Mouse (Mus musculus): ENCODE data around the gene Olfr487. TPM values are rescaled to one million over a fixed set of nuclear protein-coding genes. Genes with fewer than 3 reads are reported as not detected.

The Olfr487 gene
- not detected in 2 replicates for polyA plus RNA-seq (2012; rRNA removed; ENCODE audit: low replicate concordance)

GRCm38 (mm10) chr7:108214536-108214935, at the start of gene Olfr487:
Gene Olfr487 (minus strand): TSS chr7:108214636.

GRCm38 (mm10) chr7:108258247-108258646, 43.8 kb upstream of the Olfr487 start, which contains the start of gene Olfr488:
Gene Olfr488 (minus strand): TSS chr7:108258347.

GRCm38 (mm10) chr7:108172642-108173041, 41.8 kb downstream of the Olfr487 start, which contains the start of gene Olfr486:
Gene Olfr486 (minus strand): TSS chr7:108172742.

GRCm38 (mm10) chr7:108159771-108160170, 54.7 kb downstream of the Olfr487 start, which contains the start of gene Olfr485:
Gene Olfr485 (minus strand): TSS chr7:108159871.

Other genes starting within 250 kb of the Olfr487 start
- gene Olfr476, start 249.8 kb downstream of the Olfr487 start, polyA plus RNA-seq (2012; rRNA removed; ENCODE audit: low replicate concordance): not detected in 2 replicates
- not detected in 2 replicates for gene Olfr477, start 227.9 kb downstream of the Olfr487 start, polyA plus RNA-seq (2012; rRNA removed; ENCODE audit: low replicate concordance)
- gene Olfr478, start 180.6 kb downstream of the Olfr487 start, polyA plus RNA-seq (2012; rRNA removed; ENCODE audit: low replicate concordance): not detected in 2 replicates
- not detected in 2 replicates for gene Olfr479, start 163.9 kb downstream of the Olfr487 start, polyA plus RNA-seq (2012; rRNA removed; ENCODE audit: low replicate concordance)
- gene Olfr480, start 147.3 kb downstream of the Olfr487 start, polyA plus RNA-seq (2012; rRNA removed; ENCODE audit: low replicate concordance): not detected in 2 replicates
- gene Olfr481, start 134.8 kb downstream of the Olfr487 start, polyA plus RNA-seq (2012; rRNA removed; ENCODE audit: low replicate concordance): not detected in 2 replicates
- gene Olfr482, start 117.0 kb downstream of the Olfr487 start, polyA plus RNA-seq (2012; rRNA removed; ENCODE audit: low replicate concordance): not detected in 2 replicates
- gene Olfr483, start 113.8 kb downstream of the Olfr487 start, polyA plus RNA-seq (2012; rRNA removed; ENCODE audit: low replicate concordance): not detected in 2 replicates
- not detected in 2 replicates for gene Olfr484, start 87.2 kb downstream of the Olfr487 start, polyA plus RNA-seq (2012; rRNA removed; ENCODE audit: low replicate concordance)
- gene Olfr485, start 54.8 kb downstream of the Olfr487 start, polyA plus RNA-seq (2012; rRNA removed; ENCODE audit: low replicate concordance): not detected in 2 replicates
- gene Olfr486, start 41.9 kb downstream of the Olfr487 start, polyA plus RNA-seq (2012; rRNA removed; ENCODE audit: low replicate concordance): not detected in 2 replicates
- not detected in 2 replicates for gene Olfr488, start 43.7 kb upstream of the Olfr487 start, polyA plus RNA-seq (2012; rRNA removed; ENCODE audit: low replicate concordance)
- not detected in 2 replicates for gene Olfr490, start 74.3 kb upstream of the Olfr487 start, polyA plus RNA-seq (2012; rRNA removed; ENCODE audit: low replicate concordance)
- not detected in 2 replicates for gene Olfr491, start 98.8 kb upstream of the Olfr487 start, polyA plus RNA-seq (2012; rRNA removed; ENCODE audit: low replicate concordance)
- not detected in 2 replicates for gene Olfr492, start 109.0 kb upstream of the Olfr487 start, polyA plus RNA-seq (2012; rRNA removed; ENCODE audit: low replicate concordance)
- gene Olfr493, start 132.3 kb upstream of the Olfr487 start, polyA plus RNA-seq (2012; rRNA removed; ENCODE audit: low replicate concordance): not detected in 2 replicates
- not detected in 2 replicates for gene Olfr494, start 150.7 kb upstream of the Olfr487 start, polyA plus RNA-seq (2012; rRNA removed; ENCODE audit: low replicate concordance)
- not detected in 2 replicates for gene Olfr495, start 178.5 kb upstream of the Olfr487 start, polyA plus RNA-seq (2012; rRNA removed; ENCODE audit: low replicate concordance)
- gene Olfr497, start 205.8 kb upstream of the Olfr487 start, polyA plus RNA-seq (2012; rRNA removed; ENCODE audit: low replicate concordance): not detected in 2 replicates

All from duodenum, adult 2 months (tissue).